Mouse (Mus musculus) ES-Bruce4 (cell line): ENCODE results near the gene Snx29. TPM values are rescaled to one million over a fixed set of nuclear protein-coding genes. Genes with fewer than 3 reads are reported as not detected.
"Not testable (repeated sequence)": the region's sequence is repeated elsewhere in the genome, so short reads cannot be mapped to it uniquely, and the experiment has no call there.

Experiments used
- H3K27ac ChIP-seq: 2 replicates; pipeline ENCODE4 v1.5.1; 2012; ENCODE audit warnings: low read length, inconsistent platforms; ENCODE audit not compliant: insufficient read depth
- H3K27me3 ChIP-seq: 2 replicates; pipeline ENCODE4 v1.6.1; 2012; ENCODE audit warnings: mild to moderate bottlenecking, low read length, inconsistent platforms; ENCODE audit not compliant: control insufficient read depth, poor library complexity, insufficient read depth, severe bottlenecking
- H3K36me3 ChIP-seq: 2 replicates; pipeline ENCODE4 v1.6.1; 2012; ENCODE audit warnings: inconsistent platforms, mild to moderate bottlenecking, low read length, moderate library complexity; ENCODE audit not compliant: control insufficient read depth, poor library complexity, insufficient read depth, severe bottlenecking
- H3K4me1 ChIP-seq: one replicate; pipeline ENCODE4 v1.8.1; 2011; ENCODE audit warnings: low read length; ENCODE audit not compliant: control insufficient read depth, insufficient read depth
- H3K4me3 ChIP-seq: 2 replicates; pipeline ENCODE4 v1.5.1; 2011; ENCODE audit warnings: low read depth, mild to moderate bottlenecking, low read length
- H3K9ac ChIP-seq: 2 replicates; pipeline ENCODE4 v1.6.1; 2012; ENCODE audit warnings: low read depth, mild to moderate bottlenecking, inconsistent platforms; ENCODE audit not compliant: poor library complexity, severe bottlenecking
- H3K9me3 ChIP-seq: replicated peaks from 2 replicates; pipeline ENCODE4 v1.6.1; 2012; ENCODE audit warnings: mild to moderate bottlenecking, low read length, inconsistent platforms; ENCODE audit not compliant: control insufficient read depth, poor library complexity, insufficient read depth, severe bottlenecking
- CTCF ChIP-seq: IDR thresholded peaks from one replicate; pipeline ENCODE4 v1.8.1; 2011; ENCODE audit warnings: low read depth, low read length
- EP300 ChIP-seq: IDR thresholded peaks from 2 replicates; pipeline ENCODE4 v1.6.1; 2011; ENCODE audit warnings: low read depth, low read length; ENCODE audit not compliant: insufficient read depth
- POLR2A ChIP-seq: IDR thresholded peaks from one replicate; pipeline ENCODE4 v1.8.1; 2011; ENCODE audit warnings: low read length; ENCODE audit not compliant: insufficient read depth
- polyA plus RNA-seq: library from polyadenylated mRNA; stranded (reverse); fragments of >200 nt; gene quantifications from 2 replicates; pipeline ENCODE4 v1.2.4, GENCODE M21; 2011; ENCODE audit warnings: low read depth; ENCODE audit not compliant: missing spikeins, insufficient read depth, insufficient read length

Gene Snx29
- polyA plus RNA-seq, 1 experiment, result 9.2 TPM

GRCm38 (mm10) chr16:11351903-11352302, 29.2 kb downstream of the Snx29 start:
- H3K4me3 ChIP-seq, result no peak overlapping the region
- H3K36me3 ChIP-seq, result no peaks in the 10 kb centered on the region
- no peak overlapping the region for H3K27ac ChIP-seq
- no peaks in the 10 kb centered on the region for H3K4me1 ChIP-seq
- H3K27me3 ChIP-seq, result no peaks in the 10 kb centered on the region
- H3K9ac ChIP-seq, result no peak overlapping the region
- no peak for TF ChIP-seq POLR2A
- no peak for TF ChIP-seq CTCF
- TF ChIP-seq EP300, result no peak
- no peaks in the 10 kb centered on the region for H3K9me3 ChIP-seq

- no peak for TF ChIP-seq CTCF
- no peak for TF ChIP-seq EP300
- no peak for TF ChIP-seq POLR2A
- peak overlapping the region; percentile 91 for H3K27ac ChIP-seq
- H3K36me3 ChIP-seq, result no peaks in the 10 kb centered on the region
- H3K4me3 ChIP-seq, result no peak overlapping the region
- H3K9me3 ChIP-seq, result no peaks in the 10 kb centered on the region
- H3K9ac ChIP-seq, result 0 out of 2 replicates have a peak overlapping the region, but pooled peaks have one; percentile 29
- peaks cover 13% of the 10 kb centered on the region for H3K4me1 ChIP-seq
- H3K27me3 ChIP-seq, result no peaks in the 10 kb centered on the region
Measured at GRCm38 (mm10) chr16:11359173-11359572, 36.5 kb downstream of the Snx29 start.

GRCm38 (mm10) chr16:11359919-11360318, 37.2 kb downstream of the Snx29 start:
- no peaks in the 10 kb centered on the region for H3K27me3 ChIP-seq

GRCm38 (mm10) chr16:11360576-11360975, 37.9 kb downstream of the Snx29 start:
- not testable (repeated sequence) for H3K36me3 ChIP-seq, H3K9ac ChIP-seq, H3K9me3 ChIP-seq, H3K4me3 ChIP-seq, H3K27me3 ChIP-seq
- H3K27ac ChIP-seq, result peak overlapping the region; percentile 96
- peaks cover 13% of the 10 kb centered on the region for H3K4me1 ChIP-seq
- TF ChIP-seq EP300, result peak; percentile 99; the same call in 1 of the 2 replicates

More at GRCm38 (mm10) chr16:11359919-11360318, 37.2 kb downstream of the Snx29 start:
- Histone ChIP-seq H3K4me1 (peaks cover 13% of the 10 kb centered on the region), H3K27ac (peak overlapping the region; percentile 91), H3K4me3 (peak overlapping the region; percentile 7), H3K9ac (peak overlapping the region; percentile 29), H3K9me3 (no peaks in the 10 kb centered on the region), H3K36me3 (no peaks in the 10 kb centered on the region)
- TF ChIP-seq CTCF (no peak), EP300 (peak; percentile 97), POLR2A (no peak)

- TF ChIP-seq CTCF (no peak), POLR2A (no peak), EP300 (no peak)
- no peak overlapping the region for H3K9ac ChIP-seq
- no peak overlapping the region for H3K27ac ChIP-seq
- no peak overlapping the region for H3K4me3 ChIP-seq
- H3K36me3 ChIP-seq, result no peaks in the 10 kb centered on the region
- H3K4me1 ChIP-seq, result no peaks in the 10 kb centered on the region
- H3K27me3 ChIP-seq, result no peaks in the 10 kb centered on the region
- no peaks in the 10 kb centered on the region for H3K9me3 ChIP-seq
Measured at GRCm38 (mm10) chr16:11365626-11366025, 42.9 kb downstream of the Snx29 start.

GRCm38 (mm10) chr16:11366851-11367250, 44.1 kb downstream of the Snx29 start:
- no peaks in the 10 kb centered on the region for H3K27me3 ChIP-seq
- no peak overlapping the region for H3K9ac ChIP-seq
- no peaks in the 10 kb centered on the region for H3K4me1 ChIP-seq
- no peak overlapping the region for H3K4me3 ChIP-seq
- no peak overlapping the region for H3K27ac ChIP-seq
- no peaks in the 10 kb centered on the region for H3K36me3 ChIP-seq
- H3K9me3 ChIP-seq, result no peaks in the 10 kb centered on the region
- TF ChIP-seq POLR2A (no peak), CTCF (no peak)
